ENCODE assay signal across 15 mouse cellular contexts in the genomic region with DNA sequence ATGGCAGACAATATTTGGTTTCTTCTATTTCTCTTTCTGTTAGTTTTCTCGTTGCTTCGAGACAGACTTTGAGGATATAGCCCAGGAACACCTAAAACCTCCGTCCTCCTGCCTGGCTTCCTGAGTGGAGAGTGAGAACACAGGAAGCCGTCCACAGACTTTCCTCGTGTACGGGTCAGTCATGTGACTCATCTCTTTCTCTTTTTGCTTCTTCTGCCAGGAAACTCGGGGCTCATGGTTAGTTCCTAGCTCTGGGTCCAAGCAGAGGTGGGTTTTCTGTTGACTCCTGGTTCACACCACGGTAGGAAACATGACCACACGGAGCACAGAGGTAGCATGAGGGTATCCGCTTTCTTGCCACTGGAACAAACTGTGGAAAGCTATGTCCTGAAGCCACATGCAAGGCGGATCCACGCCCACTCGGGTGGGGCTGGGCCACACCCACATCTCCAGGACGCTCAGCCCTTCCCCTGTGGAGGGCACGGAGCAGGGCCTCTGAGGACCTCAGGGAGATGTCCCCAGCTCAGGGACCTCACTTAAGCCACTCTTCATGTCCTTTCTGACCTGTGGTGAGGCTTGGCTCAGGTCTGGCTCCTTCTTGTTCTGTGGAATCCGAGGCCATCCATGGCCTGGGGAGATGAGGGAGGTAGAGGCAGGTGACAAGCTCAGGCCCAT. TPM values are rescaled to one million over a fixed set of nuclear protein-coding genes. Genes with fewer than 3 reads are reported as not detected.
DNase-seq lines count a peak whose midpoint lies in the region; ATAC-seq lines count a peak whose summit lies in the region.
"Had no signal": no experiment of that assay in that cellular context is flagged by ENCODE, and none has a peak within 500 bp of the region (broad histone marks: within the 10 kb centered on the region; RNA-seq: fewer than 3 reads in every experiment).

No protein-coding gene starts in this region.

- 87% methylated on average over 16 of the region's 16 CpGs for WGBS in hindbrain, embryonic 10.5 days
- WGBS in hindbrain, embryonic 14.5 days = 90% methylated on average over 16 of the region's 16 CpGs
- 44% methylated on average over 16 of the region's 16 CpGs for WGBS in liver, embryonic 15.5 days (ENCODE audit: insufficient replicate concordance)
- WGBS in stomach, embryonic 14.5 days = 78% methylated on average over 16 of the region's 16 CpGs

- no peak overlapping the region for H3K9ac ChIP-seq in hindbrain, embryonic 14.5 days
- H3K9ac ChIP-seq in liver, embryonic 15.5 days = peak overlapping the region; percentile 66
- no peak overlapping the region for H3K9ac ChIP-seq in stomach, embryonic 14.5 days (replicated peaks; ENCODE audit: low read depth, low read length)
- H3K9ac ChIP-seq: lung, embryonic 14.5 days had no signal

- DNase-seq in hindbrain, embryonic 10.5 days (ENCODE audit: low spot score) = no peak
- DNase-seq in hindbrain, embryonic 14.5 days (ENCODE audit: low spot score) = no peak
- DNase-seq in c-Kit-positive CD71-positive TER-119-positive erythroid progenitor cells, embryonic 14.5 days (ENCODE audit: low spot score) = peak; percentile 75
- no peak for DNase-seq in thymus, postnatal 4 days
- DNase-seq in T-cell, adult 2 months (ENCODE audit: low spot score) = no peak
- no peak for DNase-seq in cerebellum, adult 11-12 months
- DNase-seq: adrenal gland, adult 2 months; heart, adult 18-20 months; kidney, adult 18-20 months; lung, embryonic 14.5 days; thymus, adult 2 months had no signal

- H3K4me1 ChIP-seq in hindbrain, embryonic 10.5 days (replicated peaks) = peaks cover 11% of the 10 kb centered on the region
- H3K4me1 ChIP-seq in hindbrain, embryonic 14.5 days (replicated peaks; ENCODE audit: control insufficient read depth, insufficient read depth, low read length) = no peaks in the 10 kb centered on the region
- peaks cover 71% of the 10 kb centered on the region for H3K4me1 ChIP-seq in liver, embryonic 15.5 days (replicated peaks)
- H3K4me1 ChIP-seq in stomach, embryonic 14.5 days (ENCODE audit: control insufficient read depth, insufficient read depth, low read length) = no peaks in the 10 kb centered on the region; the same call in 1 of the 2 replicates

- H3K27ac ChIP-seq in hindbrain, embryonic 10.5 days = peak overlapping the region; percentile 23; the same call in 1 of the 2 replicates
- no peak overlapping the region for H3K27ac ChIP-seq in hindbrain, embryonic 14.5 days
- peak overlapping the region; percentile 98 for H3K27ac ChIP-seq in liver, embryonic 15.5 days (replicated peaks)
- no peak overlapping the region for H3K27ac ChIP-seq in stomach, embryonic 14.5 days (ENCODE audit: low read length)

- H3K9me3 ChIP-seq in hindbrain, embryonic 10.5 days = no peaks in the 10 kb centered on the region
- no peaks in the 10 kb centered on the region for H3K9me3 ChIP-seq in hindbrain, embryonic 14.5 days (ENCODE audit: control insufficient read depth, low read length)
- no peaks in the 10 kb centered on the region for H3K9me3 ChIP-seq in liver, embryonic 15.5 days (replicated peaks)
- H3K9me3 ChIP-seq in stomach, embryonic 14.5 days (ENCODE audit: control insufficient read depth, low read depth, low read length) = no peaks in the 10 kb centered on the region

- H3K4me2 ChIP-seq in hindbrain, embryonic 14.5 days (replicated peaks) = no peak overlapping the region
- peak overlapping the region; percentile 89 for H3K4me2 ChIP-seq in liver, embryonic 15.5 days
- H3K4me2 ChIP-seq in stomach, embryonic 14.5 days (replicated peaks; ENCODE audit: low read depth, low read length) = no peak overlapping the region
- H3K4me2 ChIP-seq: lung, embryonic 14.5 days; midbrain, embryonic 11.5 days had no signal

- H3K4me3 ChIP-seq in hindbrain, embryonic 10.5 days = no peak overlapping the region
- H3K4me3 ChIP-seq in hindbrain, embryonic 14.5 days (replicated peaks; ENCODE audit: low read length) = no peak overlapping the region
- peak overlapping the region; percentile 49 for H3K4me3 ChIP-seq in liver, embryonic 15.5 days (replicated peaks)
- H3K4me3 ChIP-seq in stomach, embryonic 14.5 days (ENCODE audit: low read depth, low read length) = no peak overlapping the region

- peaks cover 76% of the 10 kb centered on the region for H3K36me3 ChIP-seq in hindbrain, embryonic 10.5 days
- H3K36me3 ChIP-seq in hindbrain, embryonic 14.5 days (replicated peaks; ENCODE audit: control insufficient read depth, insufficient read depth) = peaks cover 59% of the 10 kb centered on the region
- peaks cover 86% of the 10 kb centered on the region for H3K36me3 ChIP-seq in liver, embryonic 15.5 days (replicated peaks)
- H3K36me3 ChIP-seq in stomach, embryonic 14.5 days (ENCODE audit: control insufficient read depth, insufficient read depth, low read length) = peaks cover 22% of the 10 kb centered on the region

- ATAC-seq in hindbrain, embryonic 14.5 days (ENCODE audit: low FRiP score) = no peak
- peak; percentile 91 for ATAC-seq in liver, embryonic 15.5 days (ENCODE audit: insufficient read depth)
- peak; percentile 50 for ATAC-seq in stomach, embryonic 14.5 days (ENCODE audit: insufficient number of reproducible peaks, insufficient read depth, low FRiP score, low read depth)
- ATAC-seq: CD4-positive, CD25-positive, alpha-beta regulatory T cell, adult 4 months had no signal

- H3K27me3 ChIP-seq in hindbrain, embryonic 10.5 days (ENCODE audit: insufficient read depth, poor library complexity, severe bottlenecking) = no peaks in the 10 kb centered on the region
- no peaks in the 10 kb centered on the region for H3K27me3 ChIP-seq in hindbrain, embryonic 14.5 days (ENCODE audit: control insufficient read depth, insufficient read depth, low read length)
- H3K27me3 ChIP-seq in liver, embryonic 15.5 days = no peaks in the 10 kb centered on the region
- H3K27me3 ChIP-seq in stomach, embryonic 14.5 days (ENCODE audit: control insufficient read depth, insufficient read depth, low read length) = no peaks in the 10 kb centered on the region

RNA-seq across cellular contexts. Expression of a gene that starts 24.8 kb away (rescaled TPM):
- polyA plus RNA-seq in hindbrain, embryonic 10.5 days (2016; fragmentation: Nextera tagmentation; extraction: Ambion mirVana) = 16.8 and 17.2 TPM in 2 replicates
- 12.3 and 12.6 TPM in 2 replicates for polyA plus RNA-seq in hindbrain, embryonic 14.5 days (2014; fragmentation: Nextera tagmentation; extraction: Ambion mirVana)
- polyA plus RNA-seq in liver, embryonic 15.5 days (2015; fragmentation: Nextera tagmentation; extraction: Ambion mirVana) = 10.4 and 12.3 TPM in 2 replicates
- polyA plus RNA-seq in stomach, embryonic 14.5 days (2014; fragmentation: Nextera tagmentation; extraction: Ambion mirVana) = 13.2 and 15.7 TPM in 2 replicates

RNA-seq across cellular contexts. Expression of a gene that starts 33.6 kb away (rescaled TPM):
- polyA plus RNA-seq in hindbrain, embryonic 10.5 days (2016; fragmentation: Nextera tagmentation; extraction: Ambion mirVana) = 681 and 705 TPM in 2 replicates
- 556 and 557 TPM in 2 replicates for polyA plus RNA-seq in hindbrain, embryonic 14.5 days (2014; fragmentation: Nextera tagmentation; extraction: Ambion mirVana)
- 603 and 658 TPM in 2 replicates for polyA plus RNA-seq in liver, embryonic 15.5 days (2015; fragmentation: Nextera tagmentation; extraction: Ambion mirVana)
- 434 and 466 TPM in 2 replicates for polyA plus RNA-seq in stomach, embryonic 14.5 days (2014; fragmentation: Nextera tagmentation; extraction: Ambion mirVana)

RNA-seq across cellular contexts. Expression of a gene that starts 35.1 kb away (rescaled TPM):
- 18.5 and 21.1 TPM in 2 replicates for polyA plus RNA-seq in hindbrain, embryonic 10.5 days (2016; fragmentation: Nextera tagmentation; extraction: Ambion mirVana)
- 20.2 and 24.6 TPM in 2 replicates for polyA plus RNA-seq in hindbrain, embryonic 14.5 days (2014; fragmentation: Nextera tagmentation; extraction: Ambion mirVana)
- 16.4 and 21.8 TPM in 2 replicates for polyA plus RNA-seq in liver, embryonic 15.5 days (2015; fragmentation: Nextera tagmentation; extraction: Ambion mirVana)
- polyA plus RNA-seq in stomach, embryonic 14.5 days (2014; fragmentation: Nextera tagmentation; extraction: Ambion mirVana) = 25.2 and 25.9 TPM in 2 replicates

RNA-seq across cellular contexts. Expression of a gene that starts 40.9 kb away (rescaled TPM):
- 261 and 268 TPM in 2 replicates for polyA plus RNA-seq in hindbrain, embryonic 10.5 days (2016; fragmentation: Nextera tagmentation; extraction: Ambion mirVana)
- polyA plus RNA-seq in hindbrain, embryonic 14.5 days (2014; fragmentation: Nextera tagmentation; extraction: Ambion mirVana) = 142 and 150 TPM in 2 replicates
- polyA plus RNA-seq in liver, embryonic 15.5 days (2015; fragmentation: Nextera tagmentation; extraction: Ambion mirVana) = 81.3 and 84.4 TPM in 2 replicates
- polyA plus RNA-seq in stomach, embryonic 14.5 days (2014; fragmentation: Nextera tagmentation; extraction: Ambion mirVana) = 220 TPM in 2 replicates

RNA-seq across cellular contexts. Expression of a gene that starts 57.9 kb away (rescaled TPM):
- polyA plus RNA-seq in hindbrain, embryonic 10.5 days (2016; fragmentation: Nextera tagmentation; extraction: Ambion mirVana) = 484 and 504 TPM in 2 replicates
- 469 and 505 TPM in 2 replicates for polyA plus RNA-seq in hindbrain, embryonic 14.5 days (2014; fragmentation: Nextera tagmentation; extraction: Ambion mirVana)
- polyA plus RNA-seq in liver, embryonic 15.5 days (2015; fragmentation: Nextera tagmentation; extraction: Ambion mirVana) = 291 and 300 TPM in 2 replicates
- polyA plus RNA-seq in stomach, embryonic 14.5 days (2014; fragmentation: Nextera tagmentation; extraction: Ambion mirVana) = 481 and 531 TPM in 2 replicates

Comparison
In these comparisons a context has a peak if more than half of its experiments do, and no peak if none do; other contexts are left out.
1. H3K27ac ChIP-seq: peak in hindbrain, embryonic 10.5 days (single experiment) and liver, embryonic 15.5 days (single experiment); none in hindbrain, embryonic 14.5 days (single experiment) and stomach, embryonic 14.5 days (single experiment).